12 mouse cellular contexts compared by ENCODE assay signal in the genomic region with DNA sequence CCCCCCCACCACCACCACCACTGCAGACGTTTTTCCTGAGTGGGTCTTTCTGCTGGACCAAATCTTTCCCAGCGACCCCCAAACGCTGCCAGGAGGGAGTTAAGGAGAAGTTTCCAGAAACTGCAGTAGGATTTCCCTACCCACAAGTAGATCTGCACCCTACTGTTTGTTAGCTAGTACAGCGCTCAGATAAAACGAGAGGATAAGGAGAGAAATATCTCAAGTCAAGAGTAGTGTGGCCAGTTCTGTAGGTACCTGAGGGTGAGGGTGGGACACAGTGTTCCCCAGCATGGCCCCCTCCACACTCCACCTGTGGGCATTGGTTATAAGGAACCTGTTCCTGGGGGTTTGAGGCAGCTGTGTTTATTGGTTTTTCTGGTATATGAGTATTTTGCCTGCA. TPM values are rescaled to one million over a fixed set of nuclear protein-coding genes. Genes with fewer than 3 reads are reported as not detected.
DNase-seq lines count a peak whose midpoint lies in the region; ATAC-seq and TF ChIP-seq lines count a peak whose summit lies in the region.
"Had no signal": no experiment of that assay in that cellular context is flagged by ENCODE, and none has a peak within 500 bp of the region (broad histone marks: within the 10 kb centered on the region; RNA-seq: fewer than 3 reads in every experiment).

No protein-coding gene starts in this region.

- no peaks in the 10 kb centered on the region for H3K36me3 ChIP-seq in kidney, postnatal 0 days (ENCODE audit: insufficient read depth, low read length)
- H3K36me3 ChIP-seq in embryonic facial prominence, embryonic 12.5 days: no peaks in the 10 kb centered on the region
- H3K36me3 ChIP-seq in intestine, postnatal 0 days (ENCODE audit: control insufficient read depth, insufficient read depth): no peaks in the 10 kb centered on the region
- no peaks in the 10 kb centered on the region for H3K36me3 ChIP-seq in neural tube, embryonic 13.5 days

- no peak overlapping the region for H3K4me3 ChIP-seq in kidney, postnatal 0 days (replicated peaks; ENCODE audit: low read depth, low read length)
- peak overlapping the region; percentile 69 for H3K4me3 ChIP-seq in embryonic facial prominence, embryonic 12.5 days
- peak overlapping the region; percentile 58; the same call in 1 of the 2 replicates for H3K4me3 ChIP-seq in intestine, postnatal 0 days (ENCODE audit: low read depth, low read length)
- H3K4me3 ChIP-seq in neural tube, embryonic 13.5 days: peak overlapping the region; percentile 74

- no peaks in the 10 kb centered on the region for H3K9me3 ChIP-seq in kidney, postnatal 0 days (replicated peaks; ENCODE audit: low read length)
- peaks cover 5% of the 10 kb centered on the region; the same call in 1 of the 2 replicates for H3K9me3 ChIP-seq in embryonic facial prominence, embryonic 12.5 days
- H3K9me3 ChIP-seq in intestine, postnatal 0 days (ENCODE audit: control insufficient read depth): 0 out of 2 replicates have a peak, but pooled peaks cover 2% of the 10 kb centered on the region
- H3K9me3 ChIP-seq in neural tube, embryonic 13.5 days: no peaks in the 10 kb centered on the region

- no peak for TF ChIP-seq CTCF in kidney, postnatal 0 days (IDR thresholded peaks at IDR 0.05; ENCODE audit: low read depth)
- no peak for TF ChIP-seq CTCF in intestine, postnatal 0 days (IDR thresholded peaks at IDR 0.05; ENCODE audit: low read depth)

- H3K9ac ChIP-seq in kidney, postnatal 0 days (ENCODE audit: low read depth, low read length): no peak overlapping the region
- no peak overlapping the region for H3K9ac ChIP-seq in embryonic facial prominence, embryonic 12.5 days
- no peak overlapping the region for H3K9ac ChIP-seq in intestine, postnatal 0 days (ENCODE audit: low read depth, low read length)
- no peak overlapping the region for H3K9ac ChIP-seq in neural tube, embryonic 13.5 days
- H3K9ac ChIP-seq: liver, embryonic 14.5 days had no signal

- DNase-seq in kidney, postnatal 0 days (ENCODE audit: low spot score): no peak
- no peak for DNase-seq in kidney, adult 8-10 months
- DNase-seq in thymus, postnatal 14 days: no peak
- DNase-seq in kidney, adult 11 months: no peak
- no peak for DNase-seq in adrenal gland, postnatal 25 days

- H3K27me3 ChIP-seq in kidney, postnatal 0 days (ENCODE audit: insufficient read depth, low read length): peaks cover 17% of the 10 kb centered on the region
- H3K27me3 ChIP-seq in embryonic facial prominence, embryonic 12.5 days: peaks cover 52% of the 10 kb centered on the region
- 0 out of 2 replicates have a peak, but pooled peaks cover 5% of the 10 kb centered on the region for H3K27me3 ChIP-seq in intestine, postnatal 0 days (replicated peaks; ENCODE audit: control insufficient read depth, insufficient read depth, low read length)
- peaks cover 44% of the 10 kb centered on the region for H3K27me3 ChIP-seq in neural tube, embryonic 13.5 days

- peaks cover 5% of the 10 kb centered on the region; the same call in 1 of the 2 replicates for H3K4me1 ChIP-seq in kidney, postnatal 0 days (replicated peaks; ENCODE audit: insufficient read depth, low read length)
- H3K4me1 ChIP-seq in embryonic facial prominence, embryonic 12.5 days: peaks cover 13% of the 10 kb centered on the region
- no peaks in the 10 kb centered on the region for H3K4me1 ChIP-seq in intestine, postnatal 0 days (replicated peaks; ENCODE audit: control insufficient read depth, insufficient read depth, low read length)
- H3K4me1 ChIP-seq in neural tube, embryonic 13.5 days (replicated peaks): peaks cover 16% of the 10 kb centered on the region

- ATAC-seq in kidney, postnatal 0 days (replicated peaks; ENCODE audit: low FRiP score, low read depth): no peak
- no peak for ATAC-seq in embryonic facial prominence, embryonic 12.5 days (ENCODE audit: insufficient number of reproducible peaks, insufficient read depth, low FRiP score, low TSS enrichment)
- ATAC-seq in intestine, postnatal 0 days: no peak
- ATAC-seq in neural tube, embryonic 13.5 days (ENCODE audit: low read depth): no peak

- H3K27ac ChIP-seq in kidney, postnatal 0 days: no peak overlapping the region
- H3K27ac ChIP-seq in embryonic facial prominence, embryonic 12.5 days: no peak overlapping the region
- H3K27ac ChIP-seq in intestine, postnatal 0 days (ENCODE audit: low read depth, low read length): no peak overlapping the region
- H3K27ac ChIP-seq in neural tube, embryonic 13.5 days (replicated peaks): no peak overlapping the region
- H3K27ac ChIP-seq: liver, embryonic 14.5 days had no signal

- H3K4me2 ChIP-seq in kidney, postnatal 0 days (ENCODE audit: low read length): peak overlapping the region; percentile 99; the same call in 1 of the 2 replicates
- H3K4me2 ChIP-seq in embryonic facial prominence, embryonic 12.5 days (replicated peaks): peak overlapping the region; percentile 100
- no peak overlapping the region for H3K4me2 ChIP-seq in intestine, postnatal 0 days (replicated peaks; ENCODE audit: low read depth)
- peak overlapping the region; percentile 98 for H3K4me2 ChIP-seq in neural tube, embryonic 13.5 days

- WGBS in kidney, postnatal 0 days: 17% methylated on average over 5 of the region's 5 CpGs
- WGBS in embryonic facial prominence, embryonic 12.5 days: 21% methylated on average over 5 of the region's 5 CpGs
- 13% methylated on average over 5 of the region's 5 CpGs for WGBS in intestine, postnatal 0 days
- WGBS in neural tube, embryonic 13.5 days: 22% methylated on average over 5 of the region's 5 CpGs

RNA-seq across cellular contexts. Expression of gene Neu2, which starts 1.2 kb away (rescaled TPM):
- 2.9 and 3.0 TPM in 2 replicates for polyA plus RNA-seq in kidney, postnatal 0 days (2015; fragmentation: Nextera tagmentation; extraction: Ambion mirVana)
- polyA plus RNA-seq in embryonic facial prominence, embryonic 12.5 days (2016; fragmentation: Nextera tagmentation; extraction: Ambion mirVana): not detected in 2 replicates
- polyA plus RNA-seq in intestine, postnatal 0 days (2015; fragmentation: Nextera tagmentation; extraction: Ambion mirVana): 2.5 and 3.3 TPM in 2 replicates
- 0.24 TPM in 1 of 2 replicates, not detected in the other for polyA plus RNA-seq in neural tube, embryonic 13.5 days (2015; fragmentation: Nextera tagmentation; extraction: Ambion mirVana)
- total RNA-seq in adrenal gland, postnatal 25 days (2021): not detected in 2 replicates
- total RNA-seq: hematopoietic stem cell, adult 5-6 weeks; MEL had no signal
- polyA plus RNA-seq: erythroblast, embryonic 14.5 days had no signal

RNA-seq across cellular contexts. Expression of gene Snorc, which starts 40.8 kb away (rescaled TPM):
- not detected in 2 replicates for polyA plus RNA-seq in kidney, postnatal 0 days (2015; fragmentation: Nextera tagmentation; extraction: Ambion mirVana)
- polyA plus RNA-seq in embryonic facial prominence, embryonic 12.5 days (2016; fragmentation: Nextera tagmentation; extraction: Ambion mirVana): 0.78 and 1.1 TPM in 2 replicates
- not detected in 2 replicates for polyA plus RNA-seq in intestine, postnatal 0 days (2015; fragmentation: Nextera tagmentation; extraction: Ambion mirVana)
- polyA plus RNA-seq in neural tube, embryonic 13.5 days (2015; fragmentation: Nextera tagmentation; extraction: Ambion mirVana): 0.73 and 1.4 TPM in 2 replicates
- total RNA-seq in adrenal gland, postnatal 25 days (2021): not detected in 2 replicates
- total RNA-seq: hematopoietic stem cell, adult 5-6 weeks; MEL had no signal
- polyA plus RNA-seq: erythroblast, embryonic 14.5 days; liver, embryonic 14.5 days had no signal
